Mouse (Mus musculus): ENCODE measurements around the gene Casd1. TPM values are rescaled to one million over a fixed set of nuclear protein-coding genes. Genes with fewer than 3 reads are reported as not detected.

Casd1 gene
- total and polyA plus RNA-seq, 3 experiments, result 12.3 to 12.6 TPM; not detected in 1

DNA sequence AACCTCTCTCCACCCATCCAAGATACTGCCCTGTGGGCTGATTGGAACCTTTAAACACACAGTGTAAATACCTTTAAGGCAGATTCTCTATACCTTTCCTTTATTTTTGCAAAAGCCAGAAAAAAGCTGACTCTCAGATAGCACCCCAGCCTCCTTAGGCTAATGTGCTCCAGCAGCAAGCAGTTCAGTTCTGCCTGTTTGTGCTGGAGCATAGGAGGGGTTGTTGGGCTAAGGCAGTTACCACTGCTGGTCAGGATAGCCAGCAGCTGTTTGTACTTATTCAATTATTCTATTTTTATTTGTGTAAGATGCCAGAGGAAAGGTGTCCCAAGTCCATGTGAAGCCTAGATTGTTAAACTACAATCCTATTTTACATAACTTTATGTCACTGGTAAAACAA is 39.0 kb upstream of the Casd1 start:
- Histone ChIP-seq H3K4me3 (ENCODE audit: control insufficient read depth in 1 of 2, insufficient read depth in 1 of 2, low read depth in 2 of 2, low read length in 2 of 2) (no peak overlapping the region), H3K4me1 (ENCODE audit: control insufficient read depth in 1 of 2, insufficient read depth in 2 of 2, low read length in 2 of 2) (no peaks in the 10 kb centered on the region)
- no peak for TF ChIP-seq NELFE (IDR thresholded peaks at IDR 0.05; ENCODE audit: low read depth, low read length)
- no peak for TF ChIP-seq POLR2AphosphoS2 (IDR thresholded peaks at IDR 0.05; ENCODE audit: low read length)
- no peak for TF ChIP-seq ZMIZ1 (IDR thresholded peaks at IDR 0.05; ENCODE audit: low read depth, low read length)
- no peak for TF ChIP-seq ELF1 (IDR thresholded peaks at IDR 0.05; ENCODE audit: low read depth, low read length)
- no peak for TF ChIP-seq UBTF (IDR thresholded peaks at IDR 0.05; ENCODE audit: borderline replicate concordance, insufficient read depth, low read depth, low read length)
- no peak for TF ChIP-seq MYC (IDR thresholded peaks at IDR 0.05; ENCODE audit: low read depth, low read length)
- TF ChIP-seq TBP (IDR thresholded peaks at IDR 0.05; ENCODE audit: low read depth, low read length), result no peak

GRCm38 (mm10) chr6:4562401-4562800 is 38.2 kb upstream of the Casd1 start:
- TF ChIP-seq RCOR1 (IDR thresholded peaks at IDR 0.05; ENCODE audit: low read depth, low read length) (no peak), MEF2A (IDR thresholded peaks at IDR 0.05; ENCODE audit: extremely low read depth, insufficient replicate concordance, low read depth, low read length, poor library complexity, severe bottlenecking) (no peak), MXI1 (IDR thresholded peaks at IDR 0.05; ENCODE audit: low read depth, low read length) (no peak), SMC3 (IDR thresholded peaks at IDR 0.05; ENCODE audit: low read depth, low read length) (no peak), TAL1 (IDR thresholded peaks at IDR 0.05; ENCODE audit: low read length) (no peak), KAT2A (conservative IDR thresholded peaks at IDR 0.05; ENCODE audit: low read depth, low read length) (no peak), ZC3H11A (IDR thresholded peaks at IDR 0.05; ENCODE audit: low read depth, low read length) (no peak), USF1 (IDR thresholded peaks at IDR 0.05; ENCODE audit: low read depth, low read length) (no peak), MYB (IDR thresholded peaks at IDR 0.05; ENCODE audit: low read depth, low read length) (no peak)
- no peak for DNase-seq (ENCODE audit: low read depth, low spot score)
- Histone ChIP-seq H3K4me1 (ENCODE audit: control insufficient read depth in 1 of 2, insufficient read depth in 2 of 2, low read length in 2 of 2) (no peaks in the 10 kb centered on the region), H3K79me2 (ENCODE audit: control insufficient read depth, insufficient read depth, low read length, poor library complexity) (no peaks in the 10 kb centered on the region), H3K9me3 (replicated peaks; ENCODE audit: insufficient read depth, low read length) (no peaks in the 10 kb centered on the region), H3K36me3 (ENCODE audit: control insufficient read depth in 1 of 2, insufficient read depth in 2 of 2, low read length in 2 of 2) (no peaks in the 10 kb centered on the region), H3K27ac (ENCODE audit: control insufficient read depth, low read depth, low read length) (no peak overlapping the region), H3K27me3 (ENCODE audit: control insufficient read depth in 1 of 2, insufficient read depth in 2 of 2, low read length in 2 of 2) (peaks cover 11 to 16% of the 10 kb centered on the region in 2 experiments), H3K9ac (ENCODE audit: control insufficient read depth, low read depth, low read length, poor library complexity, severe bottlenecking) (no peak overlapping the region), H3K4me3 (ENCODE audit: control insufficient read depth in 1 of 2, insufficient read depth in 1 of 2, low read depth in 2 of 2, low read length in 2 of 2) (no peak overlapping the region)

More for the DNA sequence above, 39.0 kb upstream of the Casd1 start:
- Histone ChIP-seq H3K27me3 (ENCODE audit: control insufficient read depth in 1 of 2, insufficient read depth in 2 of 2, low read length in 2 of 2) (peaks cover 11 to 13% of the 10 kb centered on the region in 2 experiments), H3K79me2 (ENCODE audit: control insufficient read depth, insufficient read depth, low read length, poor library complexity) (no peaks in the 10 kb centered on the region), H3K9ac (ENCODE audit: control insufficient read depth, low read depth, low read length, poor library complexity, severe bottlenecking) (no peak overlapping the region), H3K27ac (ENCODE audit: control insufficient read depth, low read depth, low read length) (no peak overlapping the region), H3K9me3 (replicated peaks; ENCODE audit: insufficient read depth, low read length) (no peaks in the 10 kb centered on the region), H3K36me3 (ENCODE audit: control insufficient read depth in 1 of 2, insufficient read depth in 2 of 2, low read length in 2 of 2) (no peaks in the 10 kb centered on the region)
- DNase-seq (ENCODE audit: low read depth, low spot score), result no peak

Measured in MEL (cell line).